Mouse (Mus musculus) heart, embryonic 11.5 days (tissue): ENCODE measurements around the gene Lyrm9. TPM values are rescaled to one million over a fixed set of nuclear protein-coding genes. Genes with fewer than 3 reads are reported as not detected.

Experiments used
- ATAC-seq: fragments of 200-750 bp; cut with Nextera tagmentation; replicated peaks from 2 replicates; pipeline ENCODE4 v1.8.0; 2017; ENCODE audit warnings: moderate library complexity; ENCODE audit not compliant: insufficient number of reproducible peaks, low FRiP score, low TSS enrichment
- H3K27ac ChIP-seq: fragments of 300-500 bp; sonication (generic); 2 replicates; pipeline ENCODE4 v1.5.1; 2014; ENCODE audit warnings: mild to moderate bottlenecking, low read depth, low read length
- H3K27me3 ChIP-seq: fragments of 300-500 bp; sonication (generic); 2 replicates; pipeline ENCODE4 v1.6.1; 2014; ENCODE audit warnings: mild to moderate bottlenecking, low read length, mixed read lengths; ENCODE audit not compliant: control insufficient read depth, insufficient read depth
- H3K36me3 ChIP-seq: fragments of 300-500 bp; sonication (generic); 2 replicates; pipeline ENCODE4 v1.6.1; 2014; ENCODE audit warnings: mild to moderate bottlenecking, low read length, moderate library complexity, mixed read lengths; ENCODE audit not compliant: control insufficient read depth, insufficient read depth
- H3K4me1 ChIP-seq: fragments of 300-500 bp; sonication (generic); 2 replicates; pipeline ENCODE4 v1.6.1; 2014; ENCODE audit warnings: low read length; ENCODE audit not compliant: control insufficient read depth, insufficient read depth
- H3K4me2 ChIP-seq: fragments of 300-500 bp; sonication (generic); 2 replicates; pipeline ENCODE4 v1.6.1; 2014; ENCODE audit warnings: mild to moderate bottlenecking, moderate library complexity
- H3K4me3 ChIP-seq: fragments of 300-500 bp; sonication (generic); 2 replicates; pipeline ENCODE4 v1.5.1; 2014; ENCODE audit warnings: low read depth, low read length
- H3K9ac ChIP-seq: fragments of 300-500 bp; sonication (generic); 2 replicates; pipeline ENCODE4 v1.6.1; 2014; ENCODE audit warnings: mild to moderate bottlenecking, low read depth, low read length, moderate library complexity
- H3K9me3 ChIP-seq: fragments of 300-500 bp; sonication (generic); replicated peaks from 2 replicates; pipeline ENCODE4 v1.6.1; 2016; ENCODE audit warnings: low read length; ENCODE audit not compliant: control insufficient read depth
- WGBS: fragments of 180-500 bp; shearing (Covaris S2); extraction: QIAGEN DNeasy Blood & Tissue Kit; methylation state at CpG from one replicate; pipeline ENCODE4 v1.1.7; 2014; ENCODE audit not compliant: insufficient replicate concordance; 5-methylcytosine and 5-hydroxymethylcytosine counted together
- polyA plus RNA-seq: library from polyadenylated mRNA; unstranded; fragments of >200 nt; fragmentation: Nextera tagmentation; extraction: Ambion mirVana; gene quantifications from 2 replicates; pipeline ENCODE4 v1.2.1, GENCODE M21; 2014

Gene Lyrm9
- polyA plus RNA-seq, 1 experiment from 2014 or later, result 27.4 TPM

GRCm38 (mm10) chr11:78851216-78851870 lies 25.0 kb downstream of the Lyrm9 start:
- Histone ChIP-seq H3K4me3 (no peak overlapping the region), H3K4me2 (no peak overlapping the region), H3K9ac (no peak overlapping the region), H3K9me3 (no peaks in the 10 kb centered on the region), H3K27ac (no peak overlapping the region), H3K27me3 (no peaks in the 10 kb centered on the region), H3K36me3 (no peaks in the 10 kb centered on the region), H3K4me1 (no peaks in the 10 kb centered on the region)
- no peak for ATAC-seq
- 38% methylated on average over 9 of the region's 9 CpGs for WGBS

- no peaks in the 10 kb centered on the region for H3K27me3 ChIP-seq
- H3K9ac ChIP-seq, result no peak overlapping the region
- no peaks in the 10 kb centered on the region for H3K9me3 ChIP-seq
- H3K4me3 ChIP-seq, result no peak overlapping the region
- H3K36me3 ChIP-seq, result no peaks in the 10 kb centered on the region
- no peak overlapping the region for H3K4me2 ChIP-seq
- ATAC-seq, result no peak
- no peaks in the 10 kb centered on the region for H3K4me1 ChIP-seq
- H3K27ac ChIP-seq, result no peak overlapping the region
- WGBS, result 57% methylated on average over 6 of the region's 6 CpGs
Observed at GRCm38 (mm10) chr11:78851871-78852265, 25.5 kb downstream of the Lyrm9 start.

GRCm38 (mm10) chr11:78852529-78852928 lies 26.1 kb downstream of the Lyrm9 start:
- no peak overlapping the region for H3K9ac ChIP-seq
- no peak overlapping the region for H3K27ac ChIP-seq
- no peak overlapping the region for H3K4me3 ChIP-seq
- ATAC-seq, result no peak
- H3K4me1 ChIP-seq, result no peaks in the 10 kb centered on the region
- H3K9me3 ChIP-seq, result no peaks in the 10 kb centered on the region
- no peak overlapping the region for H3K4me2 ChIP-seq
- 74% methylated on average over 11 of the region's 11 CpGs for WGBS
- H3K36me3 ChIP-seq, result no peaks in the 10 kb centered on the region
- no peaks in the 10 kb centered on the region for H3K27me3 ChIP-seq

- H3K36me3 ChIP-seq, result no peaks in the 10 kb centered on the region
- no peaks in the 10 kb centered on the region for H3K27me3 ChIP-seq
- H3K4me3 ChIP-seq, result no peak overlapping the region
- H3K4me1 ChIP-seq, result no peaks in the 10 kb centered on the region
- no peak overlapping the region for H3K27ac ChIP-seq
- no peak for ATAC-seq
- WGBS, result 11% methylated on average over 7 of the region's 7 CpGs
- H3K9ac ChIP-seq, result no peak overlapping the region
- no peak overlapping the region for H3K4me2 ChIP-seq
- H3K9me3 ChIP-seq, result no peaks in the 10 kb centered on the region
Observed at GRCm38 (mm10) chr11:78856310-78856709, 29.9 kb downstream of the Lyrm9 start.

GRCm38 (mm10) chr11:78857611-78858010 lies 31.2 kb downstream of the Lyrm9 start:
- Histone ChIP-seq H3K27ac (no peak overlapping the region), H3K4me2 (no peak overlapping the region), H3K36me3 (no peaks in the 10 kb centered on the region), H3K27me3 (no peaks in the 10 kb centered on the region), H3K4me3 (no peak overlapping the region), H3K9me3 (no peaks in the 10 kb centered on the region), H3K4me1 (no peaks in the 10 kb centered on the region), H3K9ac (no peak overlapping the region)
- 7% methylated on average over 3 of the region's 3 CpGs for WGBS
- no peak for ATAC-seq

GRCm38 (mm10) chr11:78863898-78864297 lies 37.5 kb downstream of the Lyrm9 start:
- Histone ChIP-seq H3K27me3 (no peaks in the 10 kb centered on the region), H3K4me2 (no peak overlapping the region), H3K4me3 (no peak overlapping the region), H3K4me1 (no peaks in the 10 kb centered on the region), H3K9ac (no peak overlapping the region), H3K9me3 (no peaks in the 10 kb centered on the region), H3K27ac (no peak overlapping the region), H3K36me3 (no peaks in the 10 kb centered on the region)
- 82% methylated on average over 4 of the region's 4 CpGs for WGBS
- ATAC-seq, result no peak

- no peak for ATAC-seq
- H3K9me3 ChIP-seq, result no peaks in the 10 kb centered on the region
- 70% methylated on average over 5 of the region's 5 CpGs for WGBS
Observed at GRCm38 (mm10) chr11:78864567-78865278, 38.3 kb downstream of the Lyrm9 start.

GRCm38 (mm10) chr11:78865314-78865713 lies 38.9 kb downstream of the Lyrm9 start:
- Histone ChIP-seq H3K4me2 (no peak overlapping the region), H3K27me3 (no peaks in the 10 kb centered on the region), H3K36me3 (no peaks in the 10 kb centered on the region), H3K9ac (no peak overlapping the region), H3K4me3 (no peak overlapping the region), H3K4me1 (no peaks in the 10 kb centered on the region), H3K27ac (no peak overlapping the region), H3K9me3 (no peaks in the 10 kb centered on the region)
- ATAC-seq, result no peak
- 83% methylated on average over 2 of the region's 2 CpGs for WGBS

More at GRCm38 (mm10) chr11:78864567-78865278, 38.3 kb downstream of the Lyrm9 start:
- Histone ChIP-seq H3K4me2 (no peak overlapping the region), H3K27me3 (no peaks in the 10 kb centered on the region), H3K36me3 (no peaks in the 10 kb centered on the region), H3K4me3 (no peak overlapping the region), H3K9ac (no peak overlapping the region), H3K4me1 (no peaks in the 10 kb centered on the region), H3K27ac (no peak overlapping the region)

- no peak for ATAC-seq
- no peaks in the 10 kb centered on the region for H3K4me1 ChIP-seq
- WGBS, result 70% methylated on average over 3 of the region's 3 CpGs
Observed at GRCm38 (mm10) chr11:78866486-78866885, 40.1 kb downstream of the Lyrm9 start.

More at GRCm38 (mm10) chr11:78866486-78866885, 40.1 kb downstream of the Lyrm9 start:
- Histone ChIP-seq H3K4me2 (no peak overlapping the region), H3K36me3 (no peaks in the 10 kb centered on the region), H3K27me3 (no peaks in the 10 kb centered on the region), H3K27ac (no peak overlapping the region), H3K4me3 (no peak overlapping the region), H3K9me3 (no peaks in the 10 kb centered on the region), H3K9ac (no peak overlapping the region)
